Mouse (Mus musculus) liver, adult 2 months (tissue): ENCODE data around the gene Ssbp2. TPM values are rescaled to one million over a fixed set of nuclear protein-coding genes. Genes with fewer than 3 reads are reported as not detected.

Experiments used
- DNase-seq: peaks from one replicate; pipeline ENCODE4 v3.0.0-alpha.2; 2011; ENCODE audit warnings: low read depth, low spot score; ENCODE audit errors: extremely low read depth
- H3K27ac ChIP-seq: fragments of 200-500 bp; replicated peaks from 2 replicates; pipeline ENCODE4 v1.5.1; 2012; ENCODE audit warnings: low read depth, mild to moderate bottlenecking, control low read depth, inconsistent platforms, low read length; ENCODE audit not compliant: insufficient read depth
- H3K27me3 ChIP-seq: fragments of 200-500 bp; 2 replicates; pipeline ENCODE4 v1.6.1; 2012; ENCODE audit warnings: mild to moderate bottlenecking, moderate library complexity, low read length, inconsistent platforms; ENCODE audit not compliant: control insufficient read depth, insufficient read depth
- H3K36me3 ChIP-seq: fragments of 200-500 bp; 2 replicates; pipeline ENCODE4 v1.6.1; 2012; ENCODE audit warnings: low read length, inconsistent platforms; ENCODE audit not compliant: control insufficient read depth, insufficient read depth
- H3K4me1 ChIP-seq: fragments of 200-500 bp; 2 replicates; pipeline ENCODE4 v1.6.1; 2011; ENCODE audit warnings: low read length; ENCODE audit not compliant: control insufficient read depth, insufficient read depth
- H3K4me3 ChIP-seq: fragments of 200-500 bp; 2 replicates; pipeline ENCODE4 v1.5.1; 2011; ENCODE audit warnings: low read depth, mild to moderate bottlenecking, control low read depth, low read length, moderate library complexity; ENCODE audit not compliant: insufficient read depth
- H3K79me2 ChIP-seq: fragments of 200-500 bp; 2 replicates; pipeline ENCODE4 v1.6.1; 2012; ENCODE audit warnings: inconsistent platforms, mild to moderate bottlenecking, low read length, moderate library complexity; ENCODE audit not compliant: control insufficient read depth, insufficient read depth
- H3K9ac ChIP-seq: fragments of 200-500 bp; 2 replicates; pipeline ENCODE4 v1.6.1; 2012; ENCODE audit warnings: low read depth, mild to moderate bottlenecking, control low read depth, inconsistent platforms, low read length
- CTCF ChIP-seq: fragments of 200-500 bp; IDR thresholded peaks from 2 replicates; pipeline ENCODE4 v1.5.1; 2011; ENCODE audit warnings: low read depth, low read length, control low read depth
- POLR2A ChIP-seq: fragments of 200-500 bp; IDR thresholded peaks from 2 replicates; pipeline ENCODE4 v1.6.1; 2011; ENCODE audit warnings: low read length, control low read depth; ENCODE audit not compliant: insufficient read depth; ENCODE audit errors: extremely low read depth
- WGBS: fragments of 180-500 bp; shearing (Covaris S2); methylation state at CpG from one replicate; pipeline ENCODE4 v1.1.7; 2018; 5-methylcytosine and 5-hydroxymethylcytosine counted together
- polyA plus RNA-seq: library from polyadenylated mRNA; depleted of rRNA; stranded (reverse); fragments of >200 nt; gene quantifications from 2 replicates; pipeline ENCODE4 v1.2.3, GENCODE M21; 2012; rRNA removed
- total RNA-seq: library from RNA; depleted of rRNA; stranded (reverse); fragments of >200 nt; gene quantifications from 2 replicates; pipeline ENCODE4 v1.2.3, GENCODE M21; 2014; rRNA removed

The Ssbp2 gene
- total and polyA plus RNA-seq, 2 experiments, result 1.2 to 1.7 TPM

DNA sequence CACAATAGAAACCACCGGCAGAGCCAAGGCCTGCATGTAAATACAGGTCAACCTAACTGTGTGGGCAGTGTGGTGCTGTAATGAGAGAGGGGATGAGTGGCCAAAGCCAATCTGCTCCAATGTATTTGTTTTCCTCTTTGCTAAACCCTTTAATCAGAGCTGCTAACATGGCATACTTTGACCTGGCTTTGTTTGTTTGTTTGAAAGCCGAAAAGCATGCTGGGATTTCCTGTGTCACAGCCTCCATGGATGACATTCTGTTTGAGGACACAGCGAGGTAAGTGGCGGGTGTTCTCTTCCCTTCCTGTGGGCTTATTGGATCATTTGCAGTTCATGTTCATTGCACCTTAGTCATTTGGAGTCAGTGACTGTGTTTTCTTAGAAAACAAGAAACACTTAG, 289.9 kb downstream of the Ssbp2 start:
- peak overlapping the region; percentile 61; the same call in 1 of the 2 replicates for H3K27ac ChIP-seq
- H3K36me3 ChIP-seq, result peaks cover 18% of the 10 kb centered on the region
- TF ChIP-seq CTCF, result no peak
- no peak for TF ChIP-seq POLR2A
- WGBS, result 17% methylated on average over 4 of the region's 4 CpGs
- H3K4me1 ChIP-seq, result peaks cover 23% of the 10 kb centered on the region
- peaks cover 3% of the 10 kb centered on the region; the same call in 1 of the 2 replicates for H3K79me2 ChIP-seq
- DNase-seq, result peak; percentile 98
- no peaks in the 10 kb centered on the region for H3K27me3 ChIP-seq
- no peak overlapping the region for H3K9ac ChIP-seq
- H3K4me3 ChIP-seq, result no peak overlapping the region

Other genes starting within 250 kb of the Ssbp2 start
- gene Atg10, start 236.3 kb upstream of the Ssbp2 start, total RNA-seq, result 5.3 and 5.6 TPM in 2 replicates
- 0.94 and 1.2 TPM in 2 replicates for gene Atg10, start 236.3 kb upstream of the Ssbp2 start, polyA plus RNA-seq